Mouse (Mus musculus) left cerebral cortex, adult 8-10 months (tissue): ENCODE measurements around the gene Cpn1. TPM values are rescaled to one million over a fixed set of nuclear protein-coding genes. Genes with fewer than 3 reads are reported as not detected.
A peak's percentile ranks its signal among the peaks of the same experiment; 100 is the strongest.

Experiments
- DNase-seq, 2 experiments: peaks; one replicate each; pipeline ENCODE4 v3.0.0; 2022; ENCODE audit warnings: low spot score in 2 of 2
- total RNA-seq, 4 experiments: library from RNA; stranded (reverse); gene quantifications; 2 replicates each; pipeline ENCODE4 v1.2.4; 2022

Cpn1 gene
- total RNA-seq, 4 experiments from 2014 or later, result 0.25 to 0.63 (median 0.53) TPM; not detected in 1

DNA sequence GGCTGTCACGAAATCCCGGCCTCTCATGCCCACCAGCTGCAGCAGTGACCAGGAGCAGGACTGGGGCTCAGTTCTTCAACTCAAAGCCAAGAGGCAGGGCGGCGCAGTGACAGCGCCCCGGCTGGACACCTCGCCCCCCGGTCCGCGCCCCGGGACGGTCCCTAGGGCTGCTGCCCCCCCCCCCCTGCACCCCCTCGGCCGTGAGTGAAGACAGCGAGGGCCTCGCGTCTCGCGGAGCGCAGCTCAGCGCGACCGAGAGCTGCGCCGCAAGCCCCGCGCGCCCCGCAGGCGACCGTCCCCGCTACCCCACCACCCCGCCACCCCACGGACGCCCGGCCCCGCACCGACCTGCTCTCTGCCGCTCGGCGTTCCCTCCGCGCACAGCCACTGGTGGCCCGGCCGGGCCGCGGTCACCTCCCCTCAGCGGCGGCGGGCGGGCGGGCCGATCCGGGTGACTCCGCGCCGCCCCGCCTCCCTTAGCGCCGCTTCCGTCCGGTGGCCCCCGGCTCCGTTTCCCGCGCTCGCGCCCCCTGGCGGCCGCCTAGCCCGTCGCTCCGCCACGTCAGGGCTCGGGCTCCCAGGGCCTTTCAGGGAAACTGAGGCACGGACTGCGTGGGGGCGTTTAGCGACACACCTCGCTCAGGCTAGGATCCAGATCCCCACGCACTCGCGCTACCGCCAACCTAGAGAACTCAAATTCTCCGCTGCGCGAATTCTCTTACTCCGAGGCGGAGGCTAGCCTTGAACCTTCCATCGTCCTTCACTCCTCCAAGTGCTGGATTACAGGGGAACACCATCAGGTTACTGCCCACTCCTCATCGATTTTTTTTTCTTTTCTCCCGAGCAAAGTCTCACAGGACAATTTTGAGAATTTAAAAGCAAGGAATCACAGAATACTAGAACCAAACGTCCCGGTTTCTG is 46.3 kb downstream of the Cpn1 start, which contains the start of gene Dnmbp:
TSS of gene Dnmbp (minus strand) at position 423 of the 921 bp plus-strand sequence.
- DNase-seq, result peak; percentile 39 to 66

DNA sequence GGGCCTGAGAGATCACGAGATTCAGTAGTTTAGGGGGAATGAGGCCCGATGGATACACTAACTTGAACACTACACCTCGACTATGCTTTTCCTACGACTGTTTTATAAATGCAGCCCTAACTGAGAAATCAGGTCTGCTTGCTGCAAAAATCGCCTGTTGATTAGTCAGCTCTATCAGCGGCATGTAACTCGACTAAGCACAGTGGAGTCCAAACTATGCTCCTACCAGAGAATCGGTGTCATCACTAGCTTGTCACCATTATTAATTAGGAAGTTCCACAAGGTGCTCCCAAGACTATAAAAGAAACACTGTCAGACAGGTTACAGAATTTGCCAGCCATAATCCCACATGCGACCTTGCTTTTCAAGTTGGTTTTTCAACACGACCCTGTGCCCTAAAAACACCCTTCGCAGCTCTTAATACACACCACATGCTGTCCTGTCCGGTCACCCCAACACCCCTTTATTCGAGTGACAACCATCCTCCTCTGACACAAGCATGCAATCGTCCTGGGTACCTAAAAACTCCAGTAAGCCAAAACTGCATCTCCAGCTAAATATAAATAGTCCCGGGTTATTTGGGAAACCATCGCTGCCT is 47.1 kb downstream of the Cpn1 start:
- no peak for DNase-seq

DNA sequence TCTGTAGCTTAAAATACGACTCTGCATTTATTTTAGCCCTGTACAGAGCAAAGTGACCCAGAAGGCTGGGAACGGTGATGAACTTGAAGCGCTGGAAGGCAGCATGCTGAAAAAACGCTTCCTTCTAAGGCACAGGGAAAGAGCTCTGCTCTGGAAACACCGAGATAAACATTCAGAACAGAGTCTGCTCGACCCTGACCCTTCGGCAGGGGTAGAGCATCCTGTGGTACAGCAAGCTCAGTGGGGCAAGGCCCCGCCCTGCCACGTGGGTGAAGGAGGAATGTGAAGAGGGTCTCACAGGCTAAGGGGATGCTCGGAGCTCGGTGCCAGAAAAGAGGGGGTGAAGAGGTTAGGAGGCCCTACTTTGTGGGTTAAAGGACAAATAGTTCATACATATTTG is 48.0 kb downstream of the Cpn1 start:
- no peak for DNase-seq

DNA sequence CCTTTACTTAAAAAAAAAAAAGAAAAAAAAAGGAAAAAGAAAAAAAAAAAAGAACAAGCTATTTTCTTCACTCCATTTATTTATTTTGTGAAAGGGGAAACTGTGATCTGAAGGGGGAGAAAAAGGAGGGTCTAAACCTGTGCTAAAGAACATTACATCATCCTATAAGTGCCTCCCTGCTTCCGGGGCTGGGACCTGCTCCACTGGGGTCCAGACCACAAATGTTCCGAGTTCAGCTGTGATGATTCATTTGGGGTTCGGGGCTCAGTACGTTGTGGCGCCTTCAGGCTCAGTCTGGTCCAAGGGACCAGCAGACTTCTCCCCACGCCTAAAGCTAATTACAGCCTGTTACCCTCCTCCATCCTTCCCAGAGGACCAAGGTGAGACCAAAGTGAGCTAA is 55.4 kb downstream of the Cpn1 start:
- DNase-seq, result no peak

DNA sequence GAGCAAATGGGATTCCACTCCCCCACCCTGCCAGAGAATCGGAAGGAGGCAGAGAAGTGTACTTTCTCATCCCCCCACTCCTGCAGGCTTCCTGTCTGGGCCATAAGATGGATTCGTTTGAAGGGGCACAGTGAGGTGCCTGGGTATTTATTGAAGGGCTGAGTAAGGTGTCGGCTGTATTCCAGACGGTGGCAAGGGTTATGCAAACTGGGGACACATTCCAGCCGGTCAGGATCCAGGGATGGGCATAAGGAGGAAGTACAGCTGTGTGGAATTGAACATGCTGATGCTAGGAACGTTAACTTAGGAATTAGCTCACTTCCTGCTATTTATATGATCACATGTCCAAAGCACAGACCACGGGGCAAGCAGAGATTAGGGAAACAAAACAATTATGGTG is 56.0 kb downstream of the Cpn1 start:
- no peak for DNase-seq

DNA sequence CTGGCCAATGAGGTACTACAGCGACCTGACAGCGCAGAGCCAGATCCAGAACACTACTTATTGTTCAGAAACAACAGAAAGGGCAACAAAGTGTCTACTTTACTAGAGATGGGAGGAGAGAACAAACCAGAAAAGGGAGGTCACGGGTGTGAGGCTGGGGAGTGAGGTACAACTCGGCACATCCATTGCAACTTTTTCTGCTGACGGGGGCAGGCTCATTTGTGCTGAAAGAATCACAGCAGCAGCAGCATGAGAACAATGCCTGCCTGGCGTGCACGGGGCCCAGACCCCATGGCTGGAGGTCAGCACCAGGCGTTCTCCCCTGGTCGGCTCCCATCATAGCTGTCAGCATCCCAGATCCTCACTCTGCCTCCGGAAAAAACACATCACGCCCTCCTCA is 56.5 kb downstream of the Cpn1 start:
- no peak for DNase-seq

DNA sequence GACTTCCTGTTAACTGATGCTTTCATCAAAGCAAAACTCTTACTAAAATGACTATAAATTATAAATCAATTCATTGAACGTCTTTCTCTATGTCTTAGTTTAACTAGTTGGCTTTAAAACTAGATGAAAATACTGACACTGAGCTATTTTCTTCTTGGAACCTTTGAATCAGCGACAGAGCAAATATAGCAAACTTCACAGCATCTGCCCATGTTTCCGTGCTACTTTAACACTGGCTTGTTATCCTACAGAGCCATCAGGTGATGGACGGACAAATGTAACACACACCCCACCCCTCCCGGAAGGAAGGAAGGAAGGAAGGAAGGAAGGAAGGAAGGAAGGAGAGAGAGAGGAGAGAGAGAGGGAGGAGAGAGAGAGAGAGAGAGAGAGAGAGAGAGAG is 58.4 kb downstream of the Cpn1 start:
- no peak for DNase-seq

DNA sequence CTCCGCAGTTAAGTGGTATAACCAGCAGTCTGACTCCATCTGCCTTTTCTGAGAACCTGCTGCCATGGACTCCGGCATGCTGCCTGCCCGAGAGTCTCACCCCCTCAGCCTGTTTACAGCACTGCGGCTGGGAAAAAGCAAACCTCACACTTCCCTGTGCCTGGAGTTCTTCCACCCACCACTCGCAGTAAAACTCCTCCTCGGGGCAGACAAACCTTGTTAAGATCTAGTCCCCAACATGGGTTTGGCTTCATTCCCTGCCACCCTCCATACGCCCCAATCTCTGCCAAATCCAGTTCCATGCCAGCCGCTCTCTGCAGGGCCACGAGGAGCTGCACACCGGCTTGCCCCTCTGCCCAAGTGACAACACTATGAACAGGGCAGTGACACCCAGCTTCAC is 59.3 kb downstream of the Cpn1 start:
- DNase-seq, result peak in 1 of 2 experiments; percentile 62

DNA sequence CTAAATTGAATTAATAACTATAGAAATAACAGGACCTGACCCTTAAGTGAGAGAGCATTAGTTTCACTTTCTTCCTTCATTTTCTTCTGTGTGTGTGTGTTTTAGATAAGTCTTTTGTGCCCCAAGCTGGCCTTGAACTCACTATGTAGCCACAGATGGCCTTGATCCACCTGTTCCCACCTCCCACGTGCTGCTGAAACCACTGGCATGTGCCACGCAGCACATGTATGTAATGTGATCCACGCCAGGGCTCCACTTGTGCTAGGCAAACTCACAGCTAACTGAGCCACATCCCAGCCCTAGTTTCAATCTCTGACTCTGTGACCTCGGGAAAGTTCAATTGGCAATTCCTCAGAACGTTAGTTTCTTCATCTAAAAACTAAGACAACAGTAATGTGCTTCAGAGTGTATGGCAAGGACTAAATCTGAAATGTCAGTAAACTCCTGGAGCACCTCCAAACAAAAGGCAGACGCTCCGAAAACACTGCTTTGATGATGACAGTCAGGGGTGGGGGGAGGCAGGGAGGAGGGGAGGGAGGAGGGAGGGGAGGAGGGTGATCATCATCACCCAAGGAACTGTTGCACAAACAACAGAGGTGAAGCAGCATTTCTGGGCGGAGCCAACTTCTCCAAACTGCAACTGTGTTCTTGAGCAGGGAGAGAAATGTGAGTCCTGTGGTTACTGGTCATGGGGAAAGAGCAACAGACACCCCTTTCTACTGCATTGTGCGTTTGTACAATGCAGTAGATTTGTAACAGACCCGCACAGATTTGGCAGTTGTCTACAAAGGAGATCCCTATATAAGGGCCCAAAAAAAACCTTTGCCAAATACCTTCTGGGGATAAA is 60.0 kb downstream of the Cpn1 start:
- DNase-seq, result no peak

DNA sequence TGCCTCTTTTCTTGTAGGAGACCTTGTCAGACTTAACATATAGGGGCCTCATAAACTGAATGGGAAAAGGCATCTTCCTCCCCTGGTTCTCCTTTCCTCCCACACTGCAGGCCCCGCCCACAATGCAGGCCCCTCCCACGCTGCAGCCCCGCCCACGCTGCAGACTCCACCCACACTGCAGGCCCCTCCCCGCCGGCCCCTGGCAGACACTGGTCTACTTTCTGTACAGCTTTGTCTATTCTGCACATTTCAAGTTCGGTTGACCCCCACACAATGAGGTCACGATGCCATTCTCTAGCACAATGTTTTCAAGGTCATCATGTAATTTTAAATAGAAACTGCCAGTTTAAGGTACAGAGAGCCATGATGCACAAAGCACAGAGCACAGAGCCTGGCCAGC is 62.0 kb downstream of the Cpn1 start:
- no peak for DNase-seq

DNA sequence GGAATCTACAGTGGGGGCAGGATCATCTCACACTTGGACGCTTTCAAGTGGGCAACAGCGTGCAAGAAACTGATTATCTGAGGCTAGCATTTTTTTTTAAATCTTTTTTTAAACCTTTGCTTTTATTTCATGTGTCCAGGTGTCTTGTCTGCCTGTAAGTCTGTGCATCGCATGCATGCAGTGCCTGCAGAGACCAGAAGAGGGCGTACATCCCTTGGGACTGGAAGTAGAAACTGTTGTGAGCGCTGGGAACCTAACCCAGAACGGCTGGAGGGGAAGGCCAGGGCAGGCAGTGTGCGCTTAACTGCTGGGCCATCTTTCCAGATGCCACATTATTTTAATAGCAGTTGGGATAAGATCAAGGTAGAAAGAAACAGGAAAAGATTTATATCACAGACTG is 63.4 kb downstream of the Cpn1 start:
- no peak for DNase-seq

DNA sequence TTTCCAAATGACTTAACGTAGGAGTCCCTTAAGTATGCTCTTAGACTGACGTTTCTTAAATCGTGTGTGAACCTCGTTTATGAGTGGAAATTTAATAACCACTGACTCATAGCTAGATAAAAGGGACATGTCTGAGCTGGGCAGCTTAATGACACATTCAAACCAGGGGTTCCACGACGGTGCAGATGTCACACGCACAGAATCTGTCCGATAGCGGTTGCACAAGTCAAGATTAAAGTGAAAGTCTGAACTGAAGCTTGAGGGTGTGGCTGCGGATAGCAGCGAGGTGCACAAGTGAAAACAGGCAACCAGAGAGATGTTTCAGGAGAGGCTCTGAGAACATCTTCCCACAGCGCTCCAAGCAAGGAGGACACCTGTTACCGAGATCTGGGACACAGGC is 64.9 kb downstream of the Cpn1 start:
- DNase-seq, result no peak

DNA sequence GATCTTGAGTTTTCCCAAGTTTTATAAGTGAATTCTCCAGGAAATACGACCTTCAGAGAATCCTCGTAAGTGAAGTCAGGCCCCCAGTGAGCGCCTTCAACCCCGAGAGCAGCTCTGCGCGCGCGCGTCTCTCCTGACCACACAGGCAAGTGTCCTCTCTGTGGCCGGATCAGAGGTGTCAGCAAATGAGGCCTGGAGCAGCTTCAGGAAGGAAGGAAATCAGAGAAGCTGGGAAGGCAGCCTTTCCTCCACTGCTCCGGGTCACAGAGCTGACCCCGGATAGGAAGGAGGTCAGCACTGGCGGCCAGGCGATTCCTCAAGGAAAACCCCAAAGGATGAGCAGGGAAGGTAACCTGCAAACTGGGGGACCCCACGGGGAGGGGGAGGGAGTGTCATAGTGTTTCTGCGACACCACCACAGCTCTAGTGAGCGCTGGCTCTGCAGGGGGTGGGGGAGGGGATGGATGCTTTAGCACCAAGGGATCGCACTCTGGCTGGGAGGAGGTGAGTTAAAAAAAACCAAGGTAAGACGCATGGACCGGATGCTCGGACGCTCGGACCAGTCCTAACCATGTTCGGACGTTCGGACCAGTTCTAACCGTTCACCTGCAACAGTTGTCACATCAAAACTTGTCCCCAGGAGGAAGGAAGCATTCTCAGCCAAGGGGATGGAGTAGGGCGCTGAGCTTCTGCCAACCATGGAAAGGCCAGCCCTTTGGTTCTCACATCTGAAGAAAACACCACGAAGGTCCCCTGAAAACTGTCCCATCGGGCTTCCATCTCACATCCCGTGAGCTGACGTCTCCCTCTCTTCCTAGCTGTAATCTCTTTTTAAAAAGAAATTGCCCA is 65.7 kb downstream of the Cpn1 start:
- no peak for DNase-seq

DNA sequence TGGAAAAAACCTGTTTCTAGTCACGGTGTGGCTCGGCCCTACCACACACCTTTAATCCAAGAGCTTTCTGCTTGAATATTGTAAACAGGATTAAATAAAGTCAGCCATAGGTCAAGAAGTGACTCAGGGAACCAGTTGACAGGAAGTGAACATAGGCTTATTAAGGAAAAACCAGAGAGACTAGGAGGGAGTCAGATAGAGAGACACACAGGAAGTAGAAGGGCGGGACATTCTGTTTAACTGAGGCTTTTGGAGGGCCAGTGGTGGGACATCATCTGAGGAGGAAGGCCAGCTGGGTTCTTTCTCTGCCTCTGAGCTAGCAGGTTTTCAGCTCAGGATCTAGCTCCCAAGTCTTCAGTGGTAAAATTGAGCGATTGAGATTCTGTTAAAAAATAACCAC is 66.5 kb downstream of the Cpn1 start:
- no peak for DNase-seq

DNA sequence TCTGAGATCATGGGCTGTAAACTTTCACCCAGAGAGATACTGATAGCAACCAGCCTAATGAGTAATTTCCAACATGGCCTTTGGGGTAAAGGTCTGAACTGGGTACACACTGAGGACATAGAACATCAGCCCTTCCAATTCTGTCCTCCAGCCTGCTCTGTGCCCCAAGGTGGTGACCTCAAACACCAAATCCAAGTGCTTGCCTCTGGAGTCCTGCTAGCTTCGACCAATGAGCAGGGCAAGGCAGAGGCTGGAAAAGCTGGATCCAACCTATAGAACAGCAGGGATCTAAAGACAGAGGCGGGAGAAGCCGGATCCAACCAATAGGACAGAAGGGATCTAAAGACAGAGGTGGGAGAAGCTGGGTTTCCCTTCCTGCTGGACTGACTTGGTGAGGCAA is 67.5 kb downstream of the Cpn1 start:
- no peak for DNase-seq

DNA sequence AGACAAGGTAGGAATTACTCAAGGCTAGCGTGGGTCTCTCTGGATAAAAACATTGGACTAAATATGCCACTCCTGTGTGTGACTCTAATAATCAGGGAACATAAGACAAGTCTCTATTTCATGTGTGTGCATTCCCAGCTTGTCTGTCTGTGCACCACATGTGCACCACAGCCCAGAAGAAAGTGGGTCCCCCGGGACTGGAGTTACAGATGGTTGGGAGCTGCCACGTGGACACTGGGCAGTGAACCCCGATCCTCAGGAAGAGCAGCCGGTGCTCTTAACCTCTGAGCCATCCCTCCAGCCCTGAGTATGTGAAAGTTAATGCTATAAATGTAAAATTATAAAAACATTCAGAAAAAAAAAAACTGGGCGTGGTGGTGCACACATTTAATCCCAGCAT is 68.6 kb downstream of the Cpn1 start:
- DNase-seq, result no peak

DNA sequence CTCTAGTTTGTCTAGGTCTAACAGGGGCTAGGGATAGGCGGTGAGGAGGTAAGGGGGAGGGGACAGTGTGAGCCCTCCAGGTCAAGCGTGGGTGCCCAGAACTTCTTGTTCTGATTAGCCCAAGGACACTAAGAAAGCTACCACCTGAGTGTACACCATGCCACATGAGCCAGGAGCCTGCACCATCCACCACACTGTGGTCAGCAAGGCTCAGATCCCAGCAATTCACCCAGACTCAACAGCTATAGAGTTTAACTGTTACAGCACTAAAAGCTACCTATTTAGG is 69.0 kb downstream of the Cpn1 start:
- DNase-seq, result no peak

DNA sequence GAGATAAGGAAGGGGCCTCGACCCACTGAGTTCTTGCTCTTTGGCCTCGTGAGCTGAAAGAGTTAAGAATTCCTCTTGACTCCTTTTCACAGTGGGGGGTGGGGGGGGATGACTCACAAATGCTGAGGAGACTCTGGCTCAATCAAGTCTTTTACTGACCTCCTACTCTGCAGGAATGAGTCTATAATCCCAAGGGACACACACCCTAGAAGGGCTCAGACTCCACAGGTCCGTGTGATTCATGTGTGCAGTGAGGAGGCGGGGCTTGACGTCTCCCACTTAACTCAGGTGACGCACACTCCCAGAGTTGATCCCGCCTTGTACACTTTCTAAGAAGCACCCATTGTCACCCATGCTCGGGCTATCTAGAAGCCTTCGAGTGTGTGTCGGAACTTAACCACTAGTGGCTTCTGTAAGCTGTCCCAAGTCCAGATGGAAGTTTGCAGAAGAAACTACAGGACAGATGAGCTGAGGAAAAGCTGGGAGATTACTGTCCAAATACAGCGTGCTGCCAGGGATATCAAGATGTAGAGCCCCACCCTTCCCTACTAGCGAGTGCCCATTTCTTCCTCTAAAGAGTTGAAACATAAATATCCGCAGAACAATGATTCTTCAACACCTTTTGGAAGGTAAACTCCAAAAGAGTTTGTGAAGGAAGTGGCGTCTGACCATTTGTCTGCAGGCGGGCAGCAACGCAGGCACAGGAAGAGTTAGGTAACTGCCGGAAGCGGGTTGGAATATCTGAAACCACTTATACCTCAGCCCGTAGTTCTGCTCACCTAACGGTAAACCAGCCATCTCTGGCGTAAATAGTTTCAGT is 69.6 kb downstream of the Cpn1 start:
- DNase-seq, result no peak

DNA sequence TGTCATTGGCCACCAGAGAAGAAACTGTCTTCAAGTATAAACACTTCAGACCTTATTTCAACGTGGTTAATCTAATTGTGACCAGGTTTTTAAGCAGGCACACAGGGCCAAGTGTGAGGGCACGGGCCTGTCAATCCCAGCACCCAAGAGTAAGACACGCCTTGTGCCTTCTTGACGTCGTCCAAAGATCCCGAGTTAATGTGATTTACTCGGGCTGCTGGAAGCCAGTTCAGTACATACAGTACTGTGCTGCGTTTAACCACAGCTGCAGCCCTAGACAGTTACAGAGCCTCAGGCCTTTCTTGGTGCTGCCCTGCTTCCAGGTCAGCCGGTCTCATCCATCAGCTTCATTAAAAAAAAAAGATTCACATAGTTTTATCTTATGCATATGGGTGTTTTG is 70.9 kb downstream of the Cpn1 start:
- no peak for DNase-seq

DNA sequence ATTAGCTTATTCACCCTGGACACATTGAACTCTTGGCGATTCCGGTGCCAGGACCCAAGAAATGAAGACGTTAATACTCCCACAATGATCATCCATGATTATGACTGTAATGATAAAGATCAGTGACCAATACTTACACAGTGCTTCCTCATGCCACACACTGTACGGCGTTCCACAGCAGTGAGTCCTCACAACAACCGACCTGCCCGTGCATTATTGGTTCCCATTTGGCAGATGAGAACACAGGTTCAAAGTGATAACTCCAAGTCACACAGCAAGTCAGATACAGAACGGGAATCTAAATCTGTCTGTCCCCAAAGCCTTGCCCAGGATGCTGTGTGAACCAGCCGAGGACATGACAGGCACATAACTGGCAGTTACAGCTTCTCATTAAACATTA is 71.4 kb downstream of the Cpn1 start:
- no peak for DNase-seq
